Mouse (Mus musculus) spleen, adult 2 months (tissue): Measurements from ENCODE around the gene Zfp622.

Source experiments
- CTCF ChIP-seq: fragments of 200-500 bp; IDR thresholded peaks from 2 replicates; pipeline ENCODE4 v1.5.1; 2011; ENCODE audit warnings: mild to moderate bottlenecking, inconsistent platforms; ENCODE audit not compliant: insufficient read depth, insufficient read length, insufficient replicate concordance; ENCODE audit errors: extremely low read depth
- POLR2A ChIP-seq: fragments of 200-500 bp; IDR thresholded peaks from 2 replicates; pipeline ENCODE4 v1.6.1; 2011; ENCODE audit warnings: low read depth, low read length, inconsistent platforms

DNA sequence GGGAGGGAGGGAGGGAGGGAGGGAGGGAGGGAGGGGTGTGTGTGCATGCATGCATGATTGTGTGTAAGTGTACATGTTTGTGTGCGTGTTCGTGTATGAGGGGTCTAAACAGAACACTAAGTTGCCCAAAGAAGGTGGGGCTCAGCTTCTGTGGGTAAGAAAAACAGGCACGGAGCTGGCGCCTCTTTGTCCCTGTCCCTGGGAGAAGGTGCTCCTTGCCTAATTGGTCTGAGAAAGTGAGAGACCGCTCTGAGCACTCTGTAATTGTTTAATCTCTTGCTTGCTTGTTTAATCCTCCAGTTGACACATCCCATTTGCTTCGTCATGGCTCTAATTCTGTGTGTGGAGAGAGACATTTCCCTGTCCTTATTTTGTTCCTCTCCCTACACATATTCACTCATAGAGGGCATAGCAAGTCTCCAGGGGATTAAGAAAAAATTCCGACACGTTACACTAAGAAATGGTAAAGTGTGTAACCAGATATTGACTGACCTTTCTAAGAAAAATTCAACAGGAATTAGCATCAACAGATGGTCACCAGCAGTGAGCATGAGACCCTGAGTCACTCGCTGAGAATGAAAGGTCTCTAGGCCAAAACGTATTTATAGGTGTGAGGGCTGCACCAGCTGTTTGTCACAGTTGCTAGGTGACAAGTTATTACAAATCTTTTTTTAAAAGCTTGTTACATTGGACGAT lies 27.6 kb upstream of the Zfp622 start:
- TF ChIP-seq CTCF: no peak
- TF ChIP-seq POLR2A: no peak
